Mouse (Mus musculus) midbrain, postnatal 0 days (tissue): ENCODE data around the gene Bbs5. TPM values are rescaled to one million over a fixed set of nuclear protein-coding genes. Genes with fewer than 3 reads are reported as not detected.
A peak's percentile ranks its signal among the peaks of the same experiment; 100 is the strongest.

Experiments used
- ATAC-seq: fragments of 200-750 bp; cut with Nextera tagmentation; 2 replicates; pipeline ENCODE4 v1.8.0; 2017; ENCODE audit warnings: moderate number of reproducible peaks, mild to moderate bottlenecking, moderate TSS enrichment, moderate library complexity; ENCODE audit not compliant: low FRiP score
- DNase-seq: peaks from one replicate; pipeline ENCODE4 v3.0.0-alpha.2; 2015; ENCODE audit warnings: low spot score
- H3K27ac ChIP-seq: fragments of 300-500 bp; sonication (generic); 2 replicates; pipeline ENCODE4 v1.5.1; 2014; ENCODE audit warnings: low read depth, mild to moderate bottlenecking, low read length, mixed read lengths
- H3K27me3 ChIP-seq: fragments of 300-500 bp; sonication (generic); 2 replicates; pipeline ENCODE4 v1.6.1; 2014; ENCODE audit warnings: low read length, control low read depth, mixed read lengths; ENCODE audit not compliant: insufficient read depth
- H3K36me3 ChIP-seq: fragments of 300-500 bp; sonication (generic); 2 replicates; pipeline ENCODE4 v1.6.1; 2014; ENCODE audit warnings: low read length, control low read depth, mixed read lengths; ENCODE audit not compliant: insufficient read depth
- H3K4me1 ChIP-seq: fragments of 300-500 bp; sonication (generic); 2 replicates; pipeline ENCODE4 v1.6.1; 2014; ENCODE audit warnings: mild to moderate bottlenecking, control low read depth, antibody characterized with exemption, low read length, mixed read lengths; ENCODE audit not compliant: insufficient read depth
- H3K4me2 ChIP-seq: fragments of 300-500 bp; sonication (generic); 2 replicates; pipeline ENCODE4 v1.6.1; 2014; ENCODE audit warnings: low read depth, mild to moderate bottlenecking, low read length, mixed read lengths; ENCODE audit not compliant: poor library complexity, severe bottlenecking
- H3K4me3 ChIP-seq: fragments of 300-500 bp; sonication (generic); 2 replicates; pipeline ENCODE4 v1.5.1; 2014; ENCODE audit warnings: low read depth, mild to moderate bottlenecking, low read length, moderate library complexity
- H3K9ac ChIP-seq: fragments of 300-500 bp; sonication (generic); replicated peaks from 2 replicates; pipeline ENCODE4 v1.6.1; 2014; ENCODE audit warnings: mild to moderate bottlenecking, low read length, moderate library complexity, mixed read lengths; ENCODE audit not compliant: poor library complexity, severe bottlenecking
- H3K9me3 ChIP-seq: fragments of 300-500 bp; sonication (generic); 2 replicates; pipeline ENCODE4 v1.6.1; 2016; ENCODE audit warnings: low read length, control low read depth
- CTCF ChIP-seq: IDR thresholded peaks from 2 replicates; pipeline ENCODE4 v1.5.1; 2016; ENCODE audit warnings: antibody characterized with exemption, mild to moderate bottlenecking
- WGBS: fragments of 180-500 bp; shearing (Covaris S2); extraction: QIAGEN DNeasy Blood & Tissue Kit; methylation state at CpG from one replicate; pipeline ENCODE4 v1.1.7; 2014; 5-methylcytosine and 5-hydroxymethylcytosine counted together
- polyA plus RNA-seq: library from polyadenylated mRNA; unstranded; fragments of >200 nt; fragmentation: Nextera tagmentation; extraction: Ambion mirVana; gene quantifications from 2 replicates; pipeline ENCODE4 v1.2.1, GENCODE M21; 2015
- total RNA-seq: library from RNA; depleted of rRNA; stranded (reverse); fragments of >200 nt; gene quantifications from 2 replicates; pipeline ENCODE4 v1.2.3, GENCODE M21; 2014; rRNA removed

The Bbs5 gene
- total and polyA plus RNA-seq, 2 experiments from 2014 or later: 17.2 to 28.4 TPM

- TF ChIP-seq CTCF: no peak
- peak; percentile 96 for DNase-seq
- Histone ChIP-seq H3K9ac (peak within 1 kb of the TSS; percentile 79), H3K4me3 (peak within 1 kb of the TSS; percentile 78), H3K36me3 (no peaks in the 10 kb centered on the region), H3K4me1 (no peaks in the 10 kb centered on the region), H3K27ac (peak within 1 kb of the TSS; percentile 79), H3K27me3 (no peaks in the 10 kb centered on the region), H3K4me2 (peak within 1 kb of the TSS; percentile 53), H3K9me3 (no peaks in the 10 kb centered on the region)
- under 1% methylated on average over 39 of the region's 39 CpGs for WGBS
- ATAC-seq: peak; percentile 96
Observed at GRCm38 (mm10) chr2:69712981-69713625, 66.1 kb downstream of the Bbs5 start, which contains the start of gene Fastkd1. Gene Fastkd1 (minus strand): TSS chr2:69713516.

GRCm38 (mm10) chr2:69713626-69714014 lies 66.6 kb downstream of the Bbs5 start:
- Histone ChIP-seq H3K27me3 (no peaks in the 10 kb centered on the region), H3K9ac (no peak overlapping the region), H3K9me3 (no peaks in the 10 kb centered on the region), H3K36me3 (no peaks in the 10 kb centered on the region), H3K4me3 (peak overlapping the region; percentile 78), H3K27ac (no peak overlapping the region), H3K4me1 (no peaks in the 10 kb centered on the region), H3K4me2 (peak overlapping the region; percentile 53)
- TF ChIP-seq CTCF: no peak
- DNase-seq (no peak), ATAC-seq (no peak)
- WGBS: 29% methylated on average over 4 of the region's 4 CpGs

GRCm38 (mm10) chr2:69714126-69714525 lies 67.2 kb downstream of the Bbs5 start:
- no peaks in the 10 kb centered on the region for H3K9me3 ChIP-seq
- no peak overlapping the region for H3K9ac ChIP-seq
- H3K4me3 ChIP-seq: no peak overlapping the region
- H3K36me3 ChIP-seq: no peaks in the 10 kb centered on the region
- H3K27ac ChIP-seq: no peak overlapping the region
- H3K4me1 ChIP-seq: no peaks in the 10 kb centered on the region
- WGBS: 77% methylated on average over 5 of the region's 5 CpGs
- H3K27me3 ChIP-seq: no peaks in the 10 kb centered on the region
- H3K4me2 ChIP-seq: no peak overlapping the region
- ATAC-seq (no peak), DNase-seq (no peak)
- no peak for TF ChIP-seq CTCF

- no peak for ATAC-seq
- DNase-seq: no peak
- H3K9ac ChIP-seq: no peak overlapping the region
- no peaks in the 10 kb centered on the region for H3K36me3 ChIP-seq
- H3K4me3 ChIP-seq: no peak overlapping the region
- 81% methylated on average over 3 of the region's 3 CpGs for WGBS
- H3K4me1 ChIP-seq: no peaks in the 10 kb centered on the region
- no peak overlapping the region for H3K27ac ChIP-seq
- H3K27me3 ChIP-seq: no peaks in the 10 kb centered on the region
- TF ChIP-seq CTCF: no peak
- no peaks in the 10 kb centered on the region for H3K9me3 ChIP-seq
- H3K4me2 ChIP-seq: no peak overlapping the region
Observed at GRCm38 (mm10) chr2:69716483-69716882, 69.5 kb downstream of the Bbs5 start.

Other genes starting within 250 kb of the Bbs5 start
- 2.3 and 2.9 TPM in 2 replicates for gene Lrp2, start 61.1 kb upstream of the Bbs5 start, total RNA-seq
- 0.22 and 0.31 TPM in 2 replicates for gene Lrp2, start 61.1 kb upstream of the Bbs5 start, polyA plus RNA-seq
- gene Klhl41, start 22.9 kb downstream of the Bbs5 start, total RNA-seq: not detected in 2 replicates
- gene Klhl41, start 22.9 kb downstream of the Bbs5 start, polyA plus RNA-seq: 0.11 TPM in 1 of 2 replicates, not detected in the other
- gene Fastkd1, start 66.3 kb downstream of the Bbs5 start, total RNA-seq: 22.6 and 25.0 TPM in 2 replicates
- 12.6 and 13.8 TPM in 2 replicates for gene Fastkd1, start 66.3 kb downstream of the Bbs5 start, polyA plus RNA-seq
- gene Ppig, start 75.4 kb downstream of the Bbs5 start, total RNA-seq: 13.6 and 20.7 TPM in 2 replicates
- 119 and 140 TPM in 2 replicates for gene Ppig, start 75.4 kb downstream of the Bbs5 start, polyA plus RNA-seq
- gene Ccdc173, start 142.4 kb downstream of the Bbs5 start, total RNA-seq: 0.99 and 1.1 TPM in 2 replicates
- 1.4 and 2.0 TPM in 2 replicates for gene Ccdc173, start 142.4 kb downstream of the Bbs5 start, polyA plus RNA-seq
- gene Phospho2, start 142.5 kb downstream of the Bbs5 start, total RNA-seq: 29.7 and 31.8 TPM in 2 replicates
- 31.6 and 33.4 TPM in 2 replicates for gene Phospho2, start 142.5 kb downstream of the Bbs5 start, polyA plus RNA-seq
- 147 and 164 TPM in 2 replicates for gene Klhl23, start 174.8 kb downstream of the Bbs5 start, total RNA-seq
- gene Klhl23, start 174.8 kb downstream of the Bbs5 start, polyA plus RNA-seq: 84.1 and 99.2 TPM in 2 replicates
- gene Ssb, start 214.4 kb downstream of the Bbs5 start, total RNA-seq: 51.3 and 64.1 TPM in 2 replicates
- gene Ssb, start 214.4 kb downstream of the Bbs5 start, polyA plus RNA-seq: 260 and 285 TPM in 2 replicates
- 8.6 and 10.2 TPM in 2 replicates for gene Mettl5, start 238.4 kb downstream of the Bbs5 start, total RNA-seq
- gene Mettl5, start 238.4 kb downstream of the Bbs5 start, polyA plus RNA-seq: 30.4 and 34.1 TPM in 2 replicates